Mouse (Mus musculus): Measurements from ENCODE around the gene Phc3.
A peak's percentile ranks its signal among the peaks of the same experiment; 100 is the strongest.

Phc3 gene

DNA sequence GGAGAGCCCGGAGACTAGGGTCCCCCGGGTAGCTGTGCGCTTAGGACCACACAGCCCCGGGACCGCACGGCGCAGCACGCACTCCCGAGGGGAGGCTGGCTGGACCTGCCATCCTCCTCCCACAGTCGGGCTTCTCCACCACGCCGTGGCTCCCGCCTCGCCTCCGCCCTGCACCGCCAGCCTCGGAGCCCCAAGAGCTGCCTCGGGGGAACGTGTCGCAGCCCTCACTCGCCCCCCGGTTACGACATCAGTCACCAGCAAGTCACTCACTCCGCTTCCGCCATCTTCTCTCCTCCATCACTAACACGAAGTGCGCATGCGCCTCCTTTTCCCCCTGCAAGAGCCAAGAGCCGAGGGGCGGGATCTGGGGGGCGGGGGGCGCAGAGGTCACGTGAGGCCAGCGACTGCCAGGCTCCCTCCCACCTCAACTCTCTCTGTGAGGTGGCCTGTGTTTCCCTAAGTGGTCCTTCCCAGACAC, at the start of gene Phc3:
Gene Phc3 (minus strand): TSS at position 312 of the 478 bp plus-strand sequence.
- DNase-seq (ENCODE audit: low spot score): peak; percentile 75

DNA sequence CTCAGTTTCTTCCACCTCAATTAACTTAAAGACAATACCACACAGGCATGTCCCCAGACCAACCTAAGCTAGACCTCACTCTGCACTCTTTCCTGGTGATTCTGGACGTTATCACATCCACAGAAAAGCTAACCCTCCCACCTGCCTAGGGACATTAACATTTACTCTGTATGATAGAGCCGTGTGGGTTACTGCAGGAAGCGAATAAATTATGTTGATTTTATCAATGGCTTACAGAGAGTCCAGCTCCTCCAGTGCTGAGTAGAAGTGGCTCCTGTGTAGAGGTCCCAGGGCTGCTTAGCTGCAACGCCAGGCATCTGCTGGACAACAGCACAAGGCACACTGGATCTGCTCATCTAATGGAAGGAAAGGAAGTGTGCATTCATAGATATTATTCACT, 48.4 kb upstream of the Phc3 start:
- DNase-seq (ENCODE audit: low spot score): no peak

DNA sequence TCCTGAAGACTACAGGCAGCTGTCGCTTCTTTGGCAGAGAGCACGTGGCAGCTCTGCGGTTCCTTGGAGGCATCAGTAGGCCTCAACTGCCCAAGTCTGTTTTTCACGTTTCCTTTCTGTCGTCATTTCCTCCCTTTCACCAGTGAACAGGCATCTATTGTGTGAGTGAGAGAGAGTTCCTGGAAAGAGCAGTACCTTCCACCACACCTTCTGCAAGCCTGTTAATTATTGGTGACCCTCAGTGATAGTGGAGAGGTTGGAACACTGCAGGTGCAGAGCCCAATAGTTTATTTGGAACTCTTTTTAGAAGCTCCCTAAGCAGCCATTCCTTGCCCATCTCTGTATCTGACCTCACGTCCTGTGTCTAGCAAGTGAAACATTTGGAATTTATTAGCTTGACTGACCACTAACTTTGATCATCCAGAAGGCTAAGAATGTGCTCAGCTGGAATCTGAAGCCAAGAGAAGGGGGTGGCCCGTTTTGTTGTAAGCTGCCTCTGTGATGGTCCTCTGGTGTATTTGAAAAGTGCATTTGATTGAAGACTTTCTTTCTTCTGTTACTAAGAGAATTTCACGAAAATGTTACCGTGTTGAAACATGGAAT, 47.5 kb upstream of the Phc3 start:
- DNase-seq (ENCODE audit: low spot score): no peak

DNA sequence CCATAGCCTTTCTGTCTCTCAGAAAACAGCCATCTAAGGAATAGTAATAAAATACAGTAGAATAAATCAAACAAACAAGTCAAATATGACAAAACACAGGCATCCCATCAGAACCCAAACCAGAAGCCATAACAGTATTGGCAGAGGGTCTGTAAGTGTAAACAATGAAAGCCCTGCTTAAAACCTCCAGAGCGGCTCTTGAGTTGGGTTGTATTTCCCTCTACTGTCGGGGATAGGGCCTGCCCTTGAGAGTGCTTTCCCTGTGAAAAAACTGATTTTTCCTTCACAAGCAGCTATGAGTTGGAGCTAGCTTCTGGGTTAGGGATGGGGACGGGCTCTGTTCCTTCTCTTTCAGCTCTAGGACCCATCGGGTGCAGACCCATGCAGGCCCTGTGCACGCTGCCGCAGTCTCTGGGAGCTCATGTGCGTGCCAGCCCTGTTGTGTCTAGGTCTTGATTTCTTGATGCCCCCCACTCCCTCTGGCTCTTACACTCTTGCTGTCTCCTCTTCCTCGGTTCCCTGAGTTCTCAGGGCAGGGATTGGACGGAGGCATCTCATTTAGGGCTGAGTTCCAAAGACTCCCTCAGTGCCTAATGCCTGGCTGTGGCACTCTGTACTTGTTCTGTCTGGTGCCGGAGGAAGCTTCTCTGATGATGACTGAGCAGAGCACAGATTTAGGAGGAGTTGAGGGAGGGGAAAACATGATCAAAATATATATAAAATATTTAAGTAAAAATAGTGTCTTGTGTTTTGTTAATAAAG, 46.6 kb upstream of the Phc3 start:
- no peak for DNase-seq (ENCODE audit: low spot score)

DNA sequence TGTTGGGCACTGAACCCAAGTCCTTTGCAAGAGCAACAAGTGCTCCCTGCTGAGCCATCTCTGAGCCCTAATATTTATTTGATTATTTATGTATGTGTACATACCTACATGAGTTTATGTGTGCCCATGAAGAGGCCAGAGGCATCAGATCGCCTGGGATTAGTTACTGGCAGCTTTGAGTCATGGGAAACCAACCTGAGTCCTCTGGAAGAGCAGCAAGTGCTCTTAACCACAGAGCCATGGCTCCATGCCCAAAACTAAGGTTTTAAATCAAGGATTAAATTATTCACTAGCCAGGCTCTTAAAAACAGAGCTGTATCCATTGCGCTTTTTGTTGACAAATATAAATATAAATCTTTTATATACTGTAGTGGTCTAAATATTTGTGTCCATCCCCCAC, 45.2 kb upstream of the Phc3 start:
- no peak for DNase-seq (ENCODE audit: low spot score)

DNA sequence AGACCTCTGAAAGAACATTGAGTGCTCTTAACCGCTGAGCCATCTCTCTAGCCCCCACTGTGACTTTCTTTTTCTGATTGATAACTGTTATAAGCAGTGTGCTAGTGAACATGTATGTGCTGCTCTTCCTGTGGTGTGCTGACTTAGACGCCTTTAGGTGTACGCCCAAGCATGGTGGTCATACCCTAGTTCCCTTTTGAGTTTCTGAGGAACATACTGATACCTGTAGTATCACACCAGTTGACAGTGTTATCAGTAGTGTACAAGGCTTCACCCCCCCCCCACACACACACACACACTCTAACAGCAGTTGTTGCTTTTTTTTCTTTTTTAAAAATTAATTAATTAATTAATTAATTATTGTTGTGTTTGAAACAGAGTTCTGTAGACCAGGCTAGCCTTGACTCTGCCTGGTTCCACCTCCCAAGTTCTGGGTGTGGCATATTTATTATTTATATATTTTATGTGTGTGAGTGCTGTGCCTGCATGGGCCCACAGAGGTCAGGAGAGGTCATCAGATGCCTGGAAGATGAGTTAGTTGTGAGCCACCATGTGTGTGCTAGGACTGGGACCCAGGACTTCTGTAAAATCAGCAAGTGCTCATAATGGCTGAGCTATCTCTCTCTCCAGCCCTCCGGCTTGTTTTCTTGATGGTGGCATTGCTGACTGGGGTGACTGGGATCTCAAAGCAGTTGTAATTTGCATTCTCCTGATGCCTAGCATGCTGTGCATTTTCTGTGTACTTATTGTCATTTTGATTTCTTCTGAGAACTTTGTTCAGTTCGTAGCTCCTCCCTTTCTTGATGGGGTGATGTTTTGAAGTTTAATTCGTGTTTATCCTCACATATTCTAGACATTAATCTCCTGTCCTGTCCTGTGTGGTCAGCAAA, 35.4 kb upstream of the Phc3 start:
- no peak for DNase-seq (ENCODE audit: low spot score)

DNA sequence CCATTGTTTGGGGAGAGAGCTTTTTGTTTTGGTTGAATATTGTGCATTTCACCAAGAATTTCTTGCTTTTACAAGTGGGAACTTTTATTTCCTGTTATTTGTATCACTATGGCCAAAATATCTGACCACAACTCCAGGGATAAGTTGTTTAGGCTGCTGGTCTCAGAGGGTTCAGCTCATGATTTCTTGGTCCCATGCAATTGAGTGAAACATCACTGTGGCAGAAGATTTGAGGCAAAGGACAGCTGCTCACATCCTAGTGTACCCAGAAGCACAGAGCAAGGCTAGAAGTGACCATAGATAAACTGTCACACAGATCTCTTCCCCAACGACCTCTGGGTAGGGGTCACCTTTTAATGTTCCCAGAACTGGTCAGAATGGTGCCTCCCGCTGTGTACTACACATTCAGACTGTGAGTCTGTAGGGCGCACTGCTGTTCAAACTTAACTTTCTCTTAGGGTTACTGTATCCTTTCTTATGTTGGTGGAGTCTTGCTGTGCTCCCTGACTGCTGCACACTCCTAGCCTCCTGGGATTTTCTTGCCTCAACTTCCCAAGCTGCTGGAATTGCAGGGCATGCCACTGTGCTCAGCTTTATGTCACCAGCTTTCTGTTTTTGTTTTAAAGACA, 31.9 kb upstream of the Phc3 start:
- DNase-seq (ENCODE audit: low spot score): no peak

DNA sequence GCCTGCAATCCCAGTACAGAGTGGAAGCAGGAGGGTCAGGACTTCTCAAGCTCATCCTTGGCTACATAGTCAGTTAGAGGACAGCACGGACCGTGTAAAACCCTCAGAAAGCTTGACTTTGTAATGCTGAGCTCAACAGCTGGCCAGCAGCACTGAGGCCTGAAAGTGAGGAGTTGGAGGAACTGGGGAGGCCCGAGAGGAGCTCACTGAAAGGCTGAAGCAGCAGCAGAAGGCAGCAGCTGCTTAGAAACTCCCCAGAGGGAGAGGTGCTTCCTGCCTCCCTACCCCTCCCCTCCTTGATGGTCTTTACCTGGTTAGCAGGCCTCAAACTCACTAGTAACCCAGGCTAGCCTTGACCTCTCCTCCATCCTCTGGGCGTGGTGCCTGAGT, 30.8 kb upstream of the Phc3 start:
- DNase-seq (ENCODE audit: low spot score): no peak

DNA sequence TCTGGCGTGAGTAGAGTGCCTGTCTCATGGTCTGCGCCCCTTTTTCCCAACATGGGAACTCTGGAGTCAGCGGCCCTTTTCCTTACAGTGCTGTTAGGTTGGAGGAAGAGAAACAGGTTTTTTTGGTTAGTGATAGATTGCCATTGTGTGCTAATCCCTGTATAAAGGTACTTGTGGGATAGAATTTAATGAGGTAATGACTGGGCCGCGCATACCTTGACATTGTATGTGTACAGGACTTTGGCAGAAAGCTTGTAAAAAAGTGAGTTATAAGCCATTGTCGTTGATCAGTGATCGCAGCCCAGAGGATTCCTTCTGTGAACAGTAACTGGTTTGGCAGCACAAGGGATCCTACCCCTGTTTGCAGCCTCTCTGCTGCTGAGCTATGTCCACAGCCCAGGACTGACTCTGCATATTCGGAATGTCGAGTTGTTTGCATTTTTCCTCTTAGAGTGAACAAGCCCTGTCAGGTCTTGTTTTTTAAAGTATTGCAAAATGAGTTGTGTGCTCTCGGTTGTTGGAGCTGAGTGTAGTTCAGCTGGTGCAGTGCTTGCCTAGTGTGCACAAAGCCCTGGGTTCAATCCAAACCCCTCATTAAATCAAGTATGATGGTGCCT, 30.3 kb upstream of the Phc3 start:
- no peak for DNase-seq (ENCODE audit: low spot score)

DNA sequence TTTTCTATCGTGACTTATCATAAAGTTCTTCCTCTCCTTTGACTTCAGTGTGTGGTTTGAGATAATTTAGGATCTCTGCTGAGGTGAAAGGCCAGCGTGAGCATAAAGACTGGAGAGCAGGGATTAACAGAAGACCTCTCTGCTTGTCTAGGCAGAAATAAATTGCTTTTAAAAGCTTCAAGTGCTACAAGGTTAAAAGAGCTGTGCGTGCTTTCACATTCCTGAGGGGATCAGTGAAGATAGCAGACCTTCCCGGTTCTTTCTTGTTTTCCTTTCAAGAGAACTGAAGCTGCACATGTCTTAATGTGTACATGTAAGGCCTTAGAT, 27.4 kb upstream of the Phc3 start:
- no peak for DNase-seq (ENCODE audit: low spot score)

DNA sequence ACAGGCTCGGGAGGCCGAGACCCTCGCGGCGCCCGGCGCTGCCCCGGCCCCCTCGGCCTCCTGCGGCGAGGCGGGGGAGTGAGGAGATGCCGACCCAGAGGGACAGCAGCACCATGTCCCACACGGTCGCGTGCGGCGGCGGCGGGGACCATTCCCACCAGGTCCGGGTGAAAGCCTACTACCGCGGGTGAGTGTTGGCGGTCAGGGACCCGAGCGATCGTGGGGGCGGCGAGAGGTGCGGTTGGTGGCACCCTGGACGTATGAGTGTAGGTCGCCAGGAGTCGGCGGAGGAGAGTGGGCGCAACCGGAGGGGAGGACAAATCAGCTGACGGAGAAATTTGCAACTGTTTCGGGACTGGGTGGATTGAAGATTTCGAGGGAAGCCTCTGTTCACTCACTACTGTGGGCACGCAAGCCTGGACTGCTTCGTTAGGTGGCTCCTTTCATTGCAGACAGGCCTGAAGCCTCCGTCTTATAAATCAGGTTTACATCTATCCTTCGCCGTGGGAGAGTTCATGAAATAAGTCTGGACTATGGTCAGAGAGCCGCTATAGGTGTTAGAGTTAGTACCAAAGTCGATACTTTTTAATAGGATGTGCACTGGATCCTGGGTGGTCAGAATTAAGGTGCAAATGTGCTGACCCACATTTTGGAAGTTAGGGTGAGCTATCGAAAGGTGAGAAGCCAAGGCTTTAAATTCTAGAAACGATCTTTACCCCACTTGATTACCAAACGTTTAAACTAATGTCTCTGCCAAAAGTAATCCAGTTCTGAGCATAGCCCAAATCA, 26.9 kb upstream of the Phc3 start:
- DNase-seq (ENCODE audit: low spot score): no peak

DNA sequence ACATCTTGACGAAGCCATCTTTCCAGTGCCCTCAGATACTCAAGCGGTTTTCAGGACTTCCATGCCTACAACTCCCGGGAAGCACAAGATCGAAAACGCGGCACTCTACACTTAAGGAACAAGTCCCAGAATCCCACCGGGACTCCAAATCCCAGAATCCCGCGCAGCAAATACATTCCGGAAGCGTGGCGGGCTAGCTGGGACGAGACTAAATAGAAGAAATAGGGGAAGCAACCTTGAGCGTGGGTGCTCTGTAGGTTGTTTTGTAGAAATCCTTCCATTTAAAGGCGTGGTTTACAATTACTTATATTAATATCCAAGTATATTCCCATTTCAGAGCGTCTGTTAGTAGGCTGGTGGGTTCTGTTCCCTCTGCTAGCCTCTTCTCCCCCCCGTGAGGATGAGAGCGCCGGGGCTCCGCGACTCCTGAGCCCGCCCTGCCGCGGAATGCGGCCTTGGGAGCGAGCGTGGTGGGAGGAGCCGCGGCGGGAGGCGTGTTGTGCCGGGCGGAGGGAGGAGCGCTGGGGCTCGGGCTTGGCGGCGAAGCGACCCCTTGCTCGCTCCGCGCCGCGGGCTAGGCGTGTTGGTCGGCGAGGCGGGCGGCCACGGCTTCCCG, 26.2 kb upstream of the Phc3 start, which contains the start of gene Prkci:
Gene Prkci (plus strand): TSS at position 465 of the 616 bp plus-strand sequence.
- peak; percentile 90 for DNase-seq (ENCODE audit: low spot score)

DNA sequence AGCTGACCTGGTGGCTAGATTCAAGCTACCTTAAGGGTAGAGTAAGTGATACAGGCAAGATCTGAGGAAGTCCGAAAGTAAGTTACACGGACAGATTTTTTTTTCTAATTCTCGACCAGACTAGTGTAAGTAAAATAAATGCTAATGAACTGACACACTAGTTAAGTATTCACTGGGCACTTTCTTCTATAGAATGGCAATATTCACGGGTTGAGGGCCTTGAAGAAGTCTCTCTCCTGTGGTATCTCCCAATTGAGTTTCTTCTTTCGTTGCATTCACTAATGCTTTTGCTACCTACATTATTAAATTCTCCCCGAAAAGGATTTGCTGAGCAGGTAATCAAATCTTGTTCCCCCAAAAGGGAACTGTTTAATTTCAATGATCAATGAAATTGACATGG, 25.6 kb upstream of the Phc3 start:
- no peak for DNase-seq (ENCODE audit: low spot score)

DNA sequence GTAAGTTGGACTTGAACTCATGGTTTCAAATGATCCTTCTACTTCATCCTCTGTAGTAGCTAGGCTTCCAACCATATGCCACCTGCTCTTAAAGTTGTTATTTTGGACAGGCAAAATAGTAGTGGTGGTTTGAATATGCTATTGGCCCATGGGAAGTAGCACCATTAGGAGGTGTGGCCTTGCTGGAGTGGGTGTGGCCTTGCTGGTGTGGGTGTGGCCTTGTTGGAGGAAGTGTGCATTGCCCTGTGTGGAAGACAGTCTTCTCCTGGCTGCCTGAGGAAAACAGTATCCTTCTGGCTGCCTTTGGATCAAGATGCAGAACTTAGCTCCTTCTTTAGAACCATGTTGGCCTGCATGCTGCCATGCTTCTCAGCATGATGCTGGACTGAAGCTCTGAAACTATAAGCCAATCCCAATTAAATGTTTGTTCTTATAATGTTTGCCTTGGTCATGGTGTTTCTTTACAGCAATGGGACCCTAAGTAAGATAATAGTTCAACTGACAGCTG, 23.9 kb upstream of the Phc3 start:
- peak; percentile 45 for DNase-seq (ENCODE audit: low spot score)

DNA sequence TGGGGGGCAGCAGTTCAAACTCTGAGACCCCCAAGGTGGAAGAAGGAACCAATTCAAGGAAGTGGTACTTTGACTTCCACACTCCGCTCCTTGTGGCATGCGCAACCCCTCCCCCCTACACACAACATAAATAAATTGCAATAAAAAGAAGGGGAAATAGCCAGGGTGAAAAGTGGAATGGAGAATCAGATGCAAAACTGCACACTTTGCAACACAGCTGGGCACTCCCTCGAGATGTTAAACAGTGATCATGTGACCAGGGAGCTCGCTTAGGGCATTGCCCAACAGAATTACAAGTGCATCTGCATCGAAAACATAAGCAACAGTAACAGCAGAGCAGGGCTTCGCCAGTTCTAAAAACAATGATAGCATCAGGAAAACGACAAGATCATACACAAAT, 22.9 kb upstream of the Phc3 start:
- no peak for DNase-seq (ENCODE audit: low spot score)

DNA sequence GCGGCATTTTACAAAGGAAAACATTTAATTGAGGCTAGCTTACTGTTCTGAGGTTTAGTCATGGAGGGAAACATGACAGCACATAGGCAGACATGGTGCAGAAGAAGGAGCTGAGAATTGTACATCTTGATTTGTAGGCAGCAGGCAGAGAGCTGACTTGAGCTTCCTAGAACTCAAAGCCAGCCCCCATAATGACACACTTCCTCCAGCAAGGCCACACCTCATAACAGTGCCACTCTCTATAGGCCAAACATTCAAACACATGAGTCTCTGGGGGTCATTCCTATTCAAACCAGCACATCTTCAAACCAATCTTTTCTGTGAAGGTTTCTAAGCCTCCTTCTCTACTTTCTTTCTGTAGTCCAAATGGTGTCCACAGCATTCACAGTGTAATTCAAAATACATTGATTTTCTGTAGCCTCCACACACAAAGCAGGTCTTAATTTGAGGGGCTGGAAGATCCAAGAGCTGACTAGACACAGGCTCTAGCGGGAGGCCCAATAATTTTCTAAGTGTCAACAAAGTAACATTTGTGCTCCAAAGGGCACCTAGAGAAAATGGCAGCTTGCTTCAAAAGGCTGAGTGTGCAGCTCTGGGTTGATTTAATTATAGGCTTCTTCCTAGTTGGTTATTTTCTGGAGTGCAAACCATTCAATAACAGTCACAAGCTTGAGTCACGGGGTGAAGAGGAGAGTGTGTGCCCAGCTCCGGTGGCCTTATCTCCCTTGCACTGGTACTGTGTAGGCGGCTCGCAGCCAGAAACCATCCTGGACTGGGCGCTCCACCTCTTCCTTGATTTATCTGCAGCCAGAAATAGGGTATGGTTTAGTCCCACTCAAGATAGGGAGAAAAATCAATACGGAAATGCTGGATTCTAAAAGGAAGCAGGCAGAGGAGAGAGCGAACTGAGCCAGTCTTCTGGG, 18.4 kb upstream of the Phc3 start:
- peak; percentile 37 for DNase-seq (ENCODE audit: low spot score)

DNA sequence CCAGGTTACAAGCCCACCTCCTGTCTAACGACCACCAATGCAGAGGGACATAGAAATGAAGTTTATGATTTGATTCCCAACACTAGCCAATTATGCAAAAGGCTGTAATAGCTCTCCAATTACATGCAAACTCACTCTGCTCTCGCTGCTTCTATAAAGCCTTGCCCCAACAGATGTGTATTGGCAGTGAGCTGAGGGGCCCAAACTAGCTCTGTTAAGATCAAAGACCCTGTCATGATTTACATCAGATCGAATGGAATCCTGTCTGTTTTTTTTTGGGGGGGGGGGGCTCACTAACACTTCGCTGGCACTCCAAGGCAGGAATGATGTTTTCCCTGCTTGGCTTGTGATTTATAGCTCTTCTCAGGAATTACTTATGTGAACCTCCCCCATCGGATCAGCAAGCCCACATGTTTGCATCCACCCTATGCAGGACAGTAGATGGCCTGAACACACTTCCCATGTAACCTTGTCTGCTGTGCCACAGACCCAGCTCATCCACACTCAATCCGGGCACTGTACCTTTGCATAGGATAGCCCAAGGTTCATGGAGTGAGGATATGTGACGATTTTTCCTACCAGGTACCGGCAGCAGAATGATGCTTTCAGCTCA, 13.8 kb upstream of the Phc3 start:
- DNase-seq (ENCODE audit: low spot score): no peak

DNA sequence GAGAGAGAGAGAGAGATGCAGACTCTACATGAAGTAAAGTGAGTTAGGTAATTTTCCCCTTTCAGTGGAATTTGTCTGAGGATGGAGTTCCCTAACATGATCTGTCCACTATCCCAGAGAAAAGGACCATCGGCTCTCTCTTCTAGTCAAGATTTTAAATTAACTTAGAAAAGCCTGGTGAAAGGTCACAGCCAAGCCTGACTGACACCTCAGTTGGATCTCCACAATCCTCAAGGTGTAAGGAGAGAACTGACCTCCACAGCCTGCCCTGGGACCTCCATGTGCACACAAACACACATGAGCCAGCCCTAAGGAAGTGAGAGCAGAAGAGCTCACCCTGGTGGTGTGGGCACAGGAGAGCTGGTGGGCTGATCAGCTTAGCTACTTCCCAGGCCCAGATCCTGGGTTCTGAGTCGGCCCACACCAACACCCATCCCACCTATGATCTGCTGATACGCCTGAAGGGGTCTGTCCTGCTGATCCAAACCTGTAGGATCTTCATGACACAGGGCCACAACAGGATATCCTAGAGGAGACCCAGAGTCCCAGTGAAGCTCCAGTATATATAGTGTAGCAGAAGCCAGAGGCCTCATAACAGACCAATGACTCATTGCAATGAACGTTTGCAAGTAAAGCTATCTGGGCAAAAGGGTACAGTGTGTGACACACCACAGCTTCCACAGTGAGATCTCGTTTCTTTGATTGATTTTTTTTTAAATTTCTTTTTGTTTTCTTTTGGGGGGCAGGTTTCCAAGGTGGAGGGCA, 12.6 kb upstream of the Phc3 start:
- DNase-seq (ENCODE audit: low spot score): no peak
